Mouse (Mus musculus) R1 (cell line): ENCODE data around the gene Cpne8.
"Not testable (repeated sequence)": the region's sequence is repeated elsewhere in the genome, so short reads cannot be mapped to it uniquely, and the experiment has no call there.

Experiments
- DNase-seq: peaks from one replicate; pipeline ENCODE4 v3.0.0-alpha.2; 2018; ENCODE audit warnings: low read depth, low spot score

The Cpne8 gene

GRCm38 (mm10) chr15:90490186-90490585 is 189.0 kb downstream of the Cpne8 start:
- DNase-seq: no peak

- not testable (repeated sequence) for DNase-seq
Measured at GRCm38 (mm10) chr15:90470561-90470960, 208.7 kb downstream of the Cpne8 start.

- no peak for DNase-seq
Measured at GRCm38 (mm10) chr15:90463281-90463680, 216.0 kb downstream of the Cpne8 start.

GRCm38 (mm10) chr15:90446076-90446475 is 233.2 kb downstream of the Cpne8 start:
- no peak for DNase-seq
